Mouse (Mus musculus) cerebellum, postnatal 36 days (tissue): ENCODE measurements at regions not wholly inside any gene's neighbourhood (a gene's known extent, or its start where the extent isn't known, plus 50 kb on each side); places are given as distances from the start of the nearest gene placed in this dataset.
A peak's percentile ranks its signal among the peaks of the same experiment; 100 is the strongest.
"Not testable (repeated sequence)": the region's sequence is repeated elsewhere in the genome, so short reads cannot be mapped to it uniquely, and the experiment has no call there.

Experiments
- DNase-seq, 2 experiments: peaks; one replicate each; pipeline ENCODE4 v3.0.0; 2021 to 2022; ENCODE audit warnings: mixed read lengths in 2 of 2

DNA sequence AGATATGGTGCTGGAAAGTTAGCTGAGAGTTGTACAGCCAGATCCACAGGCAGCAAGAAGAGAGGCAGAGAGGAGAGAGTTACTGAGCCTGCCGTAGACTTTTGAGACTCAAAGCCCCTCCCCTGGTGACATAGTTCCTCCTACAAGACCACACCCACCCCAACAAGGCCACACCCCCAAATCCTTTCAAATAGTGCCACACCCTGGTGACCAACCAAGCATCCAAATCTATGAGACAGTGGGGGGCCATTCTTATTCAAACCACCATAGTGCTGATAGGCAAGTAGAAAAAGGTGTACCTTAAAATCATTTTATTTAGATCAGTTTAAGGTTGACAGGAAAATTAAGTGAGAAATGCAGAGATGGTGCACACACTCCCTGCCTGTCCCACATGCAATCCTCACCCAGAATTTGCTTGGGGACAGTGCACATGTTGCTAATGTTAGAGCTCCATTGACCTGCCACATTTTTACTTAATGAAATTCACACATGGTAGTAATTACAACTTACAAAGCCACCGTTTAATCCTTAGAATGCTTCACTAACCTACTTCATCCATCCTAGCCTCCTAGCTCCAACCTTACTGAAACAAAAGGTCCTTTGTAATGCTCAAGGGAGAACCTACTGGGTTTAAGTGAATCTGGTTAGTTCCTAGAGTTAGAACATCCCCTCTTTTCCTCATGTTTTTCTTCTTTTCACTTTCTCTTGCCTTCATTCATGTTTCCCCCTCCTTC lies 86.5 kb downstream of the Phlda1 start:
- DNase-seq: no peak

DNA sequence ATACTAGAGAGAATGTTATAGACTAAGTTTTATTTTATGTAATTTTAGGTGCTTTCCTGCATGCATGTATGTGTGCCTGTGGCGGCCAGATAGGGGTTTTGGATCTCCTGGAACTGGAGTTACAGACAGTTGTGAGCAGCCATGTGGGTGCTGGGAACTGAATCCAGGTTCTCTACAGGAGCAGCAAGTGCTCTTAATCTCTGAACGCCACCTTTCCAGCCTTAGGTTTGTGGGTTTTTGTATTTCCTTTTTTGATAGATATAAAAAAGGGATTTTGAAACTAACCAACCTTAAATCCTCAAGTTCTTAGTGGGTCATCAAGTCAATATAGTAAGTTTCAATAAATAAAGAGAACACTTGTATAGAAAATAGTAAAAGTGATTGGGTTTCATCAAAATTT lies 87.2 kb downstream of the Phlda1 start:
- DNase-seq: no peak

DNA sequence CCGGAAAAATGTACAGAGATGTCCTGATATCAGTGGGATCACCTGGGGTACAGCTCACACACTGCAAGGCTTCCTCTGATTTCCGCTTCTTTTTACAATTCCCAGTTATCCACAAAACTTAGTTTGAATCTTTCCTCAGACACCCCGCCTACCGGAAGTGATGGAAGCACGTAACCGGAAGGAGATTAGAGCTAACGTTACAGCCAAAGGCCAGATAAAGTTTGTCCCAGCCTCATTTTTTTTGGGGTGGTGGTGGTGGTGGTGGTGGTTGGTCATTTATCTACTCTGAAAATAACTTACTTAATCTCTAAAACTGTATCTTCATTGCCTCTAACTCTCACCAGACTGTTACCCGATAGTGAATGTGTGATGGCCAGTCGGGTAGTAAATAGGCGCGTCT lies 88.1 kb downstream of the Phlda1 start:
- DNase-seq: no peak

DNA sequence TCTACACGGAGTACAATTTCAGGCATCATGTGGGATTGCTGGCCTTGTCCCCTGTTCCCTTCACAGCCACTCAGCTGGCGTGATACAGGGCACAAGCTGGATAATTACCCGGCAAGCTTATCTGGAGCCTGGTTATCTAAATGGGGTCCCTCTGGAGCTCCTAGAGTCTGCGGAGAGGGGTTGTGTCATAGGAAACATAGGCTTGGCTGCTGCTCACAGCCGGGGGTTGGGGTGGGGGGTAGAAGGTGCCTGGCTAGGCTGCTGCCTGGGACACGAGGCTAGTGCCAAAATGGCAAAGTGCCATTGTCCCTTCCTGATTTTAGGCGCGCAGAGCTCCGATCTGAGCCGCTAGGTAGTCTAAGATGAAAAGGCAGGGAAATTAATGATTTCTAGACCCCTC lies 88.6 kb downstream of the Phlda1 start:
- no peak for DNase-seq

DNA sequence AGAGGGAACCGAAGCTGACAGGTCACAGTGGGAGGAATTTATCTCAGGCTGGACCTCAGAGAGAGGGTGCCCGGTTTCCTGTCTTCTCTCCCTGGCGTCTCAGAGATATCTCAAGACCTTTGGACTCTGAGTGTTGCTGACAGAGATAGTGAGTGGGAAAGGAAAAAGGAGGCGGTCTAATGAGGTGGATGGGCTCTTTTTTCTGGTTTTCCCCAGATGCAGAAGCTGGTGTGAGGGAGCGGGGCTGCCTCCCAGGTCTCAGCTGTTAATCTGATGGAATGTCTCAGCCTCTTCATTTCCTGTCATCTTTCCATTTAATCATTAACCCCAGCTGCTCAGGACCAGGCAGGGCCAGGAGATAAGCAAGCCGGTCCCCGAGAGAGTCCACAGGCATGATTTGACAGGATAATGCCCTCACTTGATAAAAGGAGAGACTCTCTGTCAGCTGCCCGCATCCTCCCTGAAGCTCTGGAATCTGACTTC lies 89.5 kb downstream of the Phlda1 start:
- no peak for DNase-seq

DNA sequence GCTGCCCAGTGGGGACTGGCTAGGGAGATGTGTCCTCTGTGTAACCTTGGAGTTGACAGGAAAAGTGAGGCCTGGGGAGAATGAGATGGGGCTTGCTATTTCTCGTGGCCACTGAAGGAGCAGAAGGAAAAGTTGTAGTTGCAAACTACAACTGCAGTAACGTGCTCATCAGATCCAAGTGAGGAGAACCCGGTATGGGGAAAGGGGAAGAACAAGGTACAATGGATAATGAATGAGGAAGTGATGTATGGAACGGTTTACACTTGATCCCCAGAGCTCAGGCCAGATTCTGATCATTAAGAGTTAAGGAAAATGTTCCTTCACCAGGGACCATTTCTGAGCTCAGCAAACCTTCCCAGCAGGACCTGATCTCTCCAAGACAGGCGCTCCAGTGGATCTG lies 92.6 kb downstream of the Phlda1 start:
- no peak for DNase-seq

DNA sequence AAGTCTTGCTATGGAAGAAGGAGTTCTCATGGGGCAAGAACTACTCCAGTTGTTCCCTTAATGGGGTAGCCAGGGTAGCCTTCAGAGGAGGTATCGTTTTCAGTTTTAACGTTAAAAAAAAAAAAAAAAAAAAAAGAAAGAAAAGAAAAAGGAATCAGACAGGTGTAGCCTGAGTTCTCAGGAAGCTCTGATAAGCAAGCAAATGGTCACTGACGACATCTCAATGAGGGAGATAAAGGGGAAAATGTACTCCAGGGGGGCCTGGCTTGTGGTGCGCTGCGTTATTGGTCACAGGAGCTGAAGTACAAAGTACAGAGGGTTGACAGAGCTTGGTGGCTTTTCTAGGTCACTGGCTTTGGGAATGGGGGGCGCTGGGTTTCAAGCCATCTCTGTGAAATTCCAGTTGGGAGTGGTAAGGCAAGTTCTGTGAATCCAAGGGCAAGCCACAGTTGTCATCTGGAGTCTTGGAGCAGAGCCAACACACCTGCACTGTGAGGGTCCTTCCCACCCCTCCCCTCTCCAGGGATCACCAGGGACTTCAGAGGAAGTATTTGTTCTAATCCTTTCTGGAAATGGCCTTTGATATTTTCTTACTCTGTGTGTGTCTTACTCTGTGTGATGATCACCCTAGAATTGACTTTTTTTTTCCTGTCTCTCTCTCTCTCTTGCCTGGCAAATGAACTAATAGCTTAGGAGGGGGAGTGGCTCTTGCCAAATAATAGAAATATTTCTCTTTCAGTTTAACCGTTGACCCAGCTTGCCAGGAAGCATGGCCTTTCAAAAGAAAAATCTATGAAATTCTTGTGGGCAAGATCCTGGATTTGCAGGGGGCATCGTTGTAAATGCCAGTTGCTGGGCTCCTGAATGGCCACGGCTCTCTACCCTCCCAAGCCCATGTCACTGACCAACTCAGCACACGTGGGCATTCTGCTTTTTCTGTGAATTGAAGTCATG lies 93.5 kb downstream of the Phlda1 start:
- DNase-seq: no peak

DNA sequence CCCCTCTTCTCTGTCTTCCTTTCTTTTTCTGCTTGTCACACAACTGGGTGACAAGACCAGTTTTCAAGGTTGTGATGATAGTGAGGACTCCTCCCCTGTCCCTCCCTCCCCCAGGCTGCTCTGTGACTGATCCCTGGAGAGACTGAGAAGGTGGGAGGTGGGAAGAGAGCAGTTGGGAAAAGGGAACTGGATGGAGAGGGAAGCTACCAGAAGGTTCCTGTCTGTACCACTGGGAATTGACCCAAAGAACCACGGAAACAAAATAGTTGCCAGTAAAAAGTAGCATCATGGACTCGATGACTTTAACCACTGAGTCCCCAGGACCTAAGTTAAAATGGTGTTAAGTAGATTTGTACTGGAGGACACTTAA lies 94.2 kb downstream of the Phlda1 start:
- DNase-seq: no peak

DNA sequence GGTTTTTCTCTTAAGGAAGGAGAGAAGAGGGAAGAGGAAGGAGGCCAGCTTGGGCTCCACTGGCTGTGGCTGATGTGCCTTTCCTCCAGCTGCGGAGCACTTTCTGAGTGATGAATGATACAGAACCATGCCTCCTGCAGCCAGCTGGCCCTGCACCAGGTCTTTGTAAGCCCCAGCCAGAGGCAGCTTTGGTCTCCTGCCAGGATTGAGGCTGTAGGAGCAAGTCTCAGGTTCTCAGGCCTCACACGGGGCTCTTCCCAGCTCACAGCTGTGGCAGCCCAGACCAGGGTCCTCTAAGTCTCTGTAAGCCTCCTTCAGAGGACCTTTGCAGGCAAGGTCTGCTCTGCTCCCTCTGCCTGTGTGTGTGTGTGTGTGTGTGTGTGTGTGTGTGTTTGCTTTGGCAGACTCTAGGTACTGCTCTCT lies 94.6 kb downstream of the Phlda1 start:
- peak; percentile 18 to 27 for DNase-seq

DNA sequence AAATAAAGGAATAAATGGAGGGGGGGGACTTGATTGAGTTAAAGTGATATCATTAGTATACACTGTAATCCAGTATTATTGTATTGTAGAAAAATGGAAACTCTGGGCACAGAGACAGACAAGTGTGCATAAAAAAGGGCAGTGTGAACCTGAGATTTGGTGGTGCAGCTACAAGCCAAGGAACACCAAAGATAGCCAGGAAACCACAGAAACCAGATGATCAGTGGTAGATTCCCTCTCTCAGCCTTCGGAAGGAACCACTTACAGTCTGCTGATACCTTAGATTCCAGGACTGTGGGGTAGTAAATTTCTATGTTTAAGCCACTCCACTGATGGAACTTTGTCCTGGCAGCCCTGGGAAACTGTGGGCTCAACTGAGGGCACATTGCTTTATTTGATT lies 97.1 kb downstream of the Phlda1 start:
- DNase-seq: no peak

DNA sequence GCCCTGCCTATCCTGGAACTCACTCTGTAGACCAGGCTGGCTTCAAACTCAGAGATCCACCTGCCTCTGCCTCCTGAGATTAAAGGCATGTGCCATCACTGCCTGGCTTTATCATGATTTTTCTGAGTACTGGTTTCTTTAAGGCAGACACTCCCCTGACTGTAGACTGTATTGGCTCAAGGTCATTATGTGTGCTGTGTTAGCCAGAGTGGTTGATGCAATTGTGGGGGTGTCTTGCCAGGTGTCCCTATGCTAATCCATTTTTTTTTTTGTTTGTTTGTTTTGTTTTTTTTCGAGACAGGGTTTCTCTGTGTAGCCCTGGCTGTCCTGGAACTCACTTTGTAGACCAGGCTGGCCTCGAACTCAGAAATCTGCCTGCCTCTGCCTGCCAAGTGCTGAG lies 101.3 kb downstream of the Phlda1 start:
- not testable (repeated sequence) for DNase-seq

DNA sequence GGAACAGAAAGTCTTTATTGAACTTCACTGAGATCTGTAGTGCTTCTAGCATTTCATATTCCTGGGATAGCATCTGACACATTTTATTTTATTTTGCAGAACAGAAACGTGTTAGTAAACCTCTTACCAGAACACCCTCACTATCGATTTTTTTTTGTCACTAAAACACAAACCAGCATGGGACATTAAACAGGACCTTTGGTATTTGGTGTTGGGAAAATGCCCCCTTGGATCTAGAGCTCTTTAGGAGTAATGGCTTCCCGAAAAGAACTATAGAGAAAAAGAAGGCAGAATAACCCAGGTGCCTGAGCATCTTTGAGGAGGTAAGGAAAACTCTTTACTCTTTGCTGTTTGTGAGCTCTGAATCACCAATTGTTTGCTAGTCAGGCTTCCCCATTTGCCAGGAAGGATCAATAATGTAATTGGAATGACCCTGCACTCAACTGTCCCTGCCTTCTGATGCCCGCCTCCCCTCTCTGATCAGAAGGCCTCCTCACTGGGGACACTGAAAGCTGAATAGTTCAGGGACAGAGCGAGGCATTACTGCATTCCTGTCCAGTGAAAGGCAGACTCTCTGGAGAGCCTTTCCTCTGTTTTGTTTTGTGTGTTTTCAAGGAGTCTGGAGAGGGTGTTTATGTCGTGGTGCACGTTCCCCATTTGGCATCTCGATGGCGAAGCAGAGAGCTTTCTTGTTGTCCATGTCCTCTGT lies 102.5 kb downstream of the Phlda1 start:
- no peak for DNase-seq

DNA sequence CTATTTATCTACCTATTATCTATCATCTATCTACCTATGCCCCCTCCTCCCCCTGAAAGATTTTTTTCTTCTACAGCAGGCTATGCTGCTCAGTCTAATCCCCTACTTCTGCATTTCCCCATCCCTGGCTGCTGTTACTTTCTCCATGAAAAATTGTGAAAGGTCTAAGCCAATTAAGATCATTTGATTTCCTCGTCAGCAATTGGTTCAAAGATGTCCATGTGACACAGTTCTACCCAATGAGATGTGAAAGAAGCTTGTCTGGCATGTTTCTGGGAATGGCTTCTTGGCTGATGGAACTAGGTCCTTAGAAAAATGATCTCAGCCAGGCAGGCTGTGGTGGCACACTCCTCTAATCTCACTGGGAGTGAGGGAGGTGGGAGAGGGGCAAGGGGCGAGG lies 103.8 kb downstream of the Phlda1 start:
- no peak for DNase-seq

DNA sequence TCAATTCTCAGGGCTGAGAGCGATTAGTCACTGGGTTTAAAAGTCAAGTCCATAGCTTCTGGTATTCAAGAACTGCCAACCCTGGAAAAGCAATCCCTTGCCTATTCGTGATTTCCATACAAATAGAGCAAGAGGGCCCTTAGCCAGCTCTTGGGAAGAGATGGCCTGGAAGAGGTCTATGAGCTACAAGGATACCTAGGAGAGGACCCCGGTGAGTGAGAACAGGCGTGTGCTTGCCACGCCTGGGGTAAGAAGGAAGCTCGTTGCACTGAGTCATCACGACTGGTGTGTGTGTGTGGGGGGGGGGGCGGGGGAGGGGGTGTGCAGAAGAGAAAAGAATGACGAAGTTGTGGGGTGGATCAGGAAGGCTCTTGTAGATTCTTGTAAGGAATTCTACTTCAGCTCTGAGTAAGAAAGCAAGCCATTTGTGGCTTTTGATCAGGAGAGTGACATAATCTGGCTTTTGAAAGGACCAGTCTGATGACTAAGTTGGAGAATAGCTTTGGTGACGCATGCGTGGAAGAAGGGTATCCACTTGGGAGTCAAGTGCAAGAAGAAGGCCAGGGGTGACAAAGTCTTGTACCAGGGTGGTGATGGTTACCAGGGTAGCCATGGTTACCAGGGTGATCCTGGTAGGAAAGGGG lies 113.7 kb downstream of the Phlda1 start:
- DNase-seq: no peak

DNA sequence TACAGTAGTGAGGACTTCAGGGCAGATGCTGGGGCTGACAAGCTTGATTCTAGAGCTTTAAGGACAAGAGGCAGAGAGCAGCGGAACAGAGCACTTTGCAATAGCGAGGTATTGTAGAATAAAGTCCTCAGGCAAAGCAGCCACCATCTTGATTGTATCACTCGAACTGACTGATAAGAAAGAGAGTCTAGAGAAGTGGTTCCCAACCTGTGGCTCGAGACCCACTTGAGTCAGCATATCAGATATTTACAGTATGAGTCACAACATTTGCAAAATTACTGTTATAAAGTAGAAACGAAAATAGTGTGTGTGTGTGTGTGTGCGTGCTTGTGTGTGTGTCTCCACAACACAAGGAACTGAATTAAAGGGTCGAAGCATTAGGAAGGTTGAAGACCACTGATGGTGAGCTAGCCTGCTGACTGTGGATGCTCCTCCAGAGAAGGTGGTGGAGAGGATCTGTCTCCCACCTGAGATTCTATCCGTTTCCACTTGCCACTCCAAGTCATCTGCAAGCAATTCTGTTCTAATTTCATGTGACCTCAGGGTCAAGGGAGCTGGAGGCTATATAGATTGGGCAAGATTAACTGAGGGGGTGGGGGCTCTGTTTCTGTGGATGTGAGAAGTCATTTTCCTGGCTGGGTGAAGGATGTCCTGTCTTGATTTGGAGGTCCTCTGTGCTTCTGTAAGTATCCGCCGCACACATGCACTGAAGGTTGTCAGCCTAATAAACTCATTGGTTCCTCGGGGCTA lies 115.0 kb downstream of the Phlda1 start:
- DNase-seq: no peak

DNA sequence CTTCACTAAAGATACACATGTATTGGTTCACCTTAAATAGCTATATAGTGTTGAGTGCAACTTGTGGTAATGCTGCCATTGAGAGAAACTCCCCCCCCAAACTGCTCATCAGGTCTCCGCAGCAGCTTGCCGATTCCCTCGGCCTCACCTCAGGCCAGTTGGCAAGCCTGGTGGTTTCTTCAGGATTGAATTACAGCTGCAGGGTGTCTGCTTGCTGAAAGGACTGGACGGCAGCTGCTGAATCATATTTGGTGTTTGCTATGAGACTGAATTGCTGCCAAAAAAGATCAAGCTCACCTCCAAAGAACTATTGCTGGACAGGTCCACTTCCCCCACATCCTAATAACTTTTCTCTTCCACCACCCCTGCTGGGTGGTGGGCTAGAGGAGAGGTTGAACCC lies 116.7 kb downstream of the Phlda1 start:
- DNase-seq: no peak

DNA sequence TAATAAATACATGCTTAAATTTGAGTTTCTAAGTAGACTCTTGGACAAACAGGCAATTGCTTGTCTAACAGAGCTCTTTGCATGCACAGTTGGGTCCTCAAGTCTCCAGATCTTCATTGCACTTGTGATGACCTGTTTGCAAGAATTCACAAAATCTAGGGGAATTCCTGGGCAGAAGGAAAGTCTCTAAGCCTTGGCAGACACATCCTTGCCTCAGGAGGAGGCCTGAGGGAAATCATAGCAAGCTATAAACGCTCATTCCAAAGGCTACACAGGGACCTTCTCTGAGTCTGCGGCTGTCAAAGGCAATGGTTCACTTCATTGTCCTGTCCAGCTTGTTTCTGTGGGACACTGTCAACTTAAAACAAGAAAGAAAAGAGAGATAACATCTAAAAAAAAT lies 117.9 kb downstream of the Phlda1 start:
- no peak for DNase-seq

DNA sequence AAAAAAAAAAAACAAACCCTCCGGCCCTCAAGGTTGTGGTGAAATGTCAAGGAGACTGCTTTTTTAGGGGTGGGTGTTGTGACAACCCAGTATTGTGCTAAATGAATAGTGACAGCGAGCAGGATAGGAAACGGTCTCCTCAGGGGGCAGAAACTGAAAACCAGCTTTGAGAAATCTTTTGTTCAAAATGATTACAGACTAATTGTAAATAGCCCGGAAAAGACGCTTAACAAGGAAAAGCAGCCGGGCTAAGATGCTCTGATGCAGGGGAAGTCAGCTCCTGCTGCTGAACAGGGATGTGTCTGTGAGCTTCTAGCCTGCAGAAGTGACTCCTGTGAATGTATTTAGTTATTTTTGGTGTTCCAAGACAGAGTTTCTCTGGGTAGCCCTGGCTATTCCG lies 118.5 kb downstream of the Phlda1 start:
- no peak for DNase-seq

DNA sequence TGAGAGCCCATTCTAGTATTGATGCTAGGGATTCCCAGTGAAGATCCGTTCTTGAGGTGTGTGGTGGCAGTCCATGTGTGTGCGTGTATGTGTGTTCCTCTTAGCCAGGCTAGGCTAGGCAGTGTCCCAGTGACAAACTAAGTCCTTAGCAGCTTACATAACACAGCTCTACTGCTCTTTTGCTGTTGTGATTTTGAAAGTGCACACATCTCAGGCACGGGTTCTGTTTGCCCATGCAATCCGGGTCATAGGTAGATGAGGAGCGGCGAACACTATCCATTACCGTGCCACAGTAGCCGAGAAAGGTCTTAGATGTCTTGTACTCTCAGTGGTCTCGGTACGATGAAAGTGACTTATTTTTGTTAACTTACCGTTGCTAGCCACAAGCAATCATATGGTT lies 119.5 kb downstream of the Phlda1 start:
- DNase-seq: no peak

DNA sequence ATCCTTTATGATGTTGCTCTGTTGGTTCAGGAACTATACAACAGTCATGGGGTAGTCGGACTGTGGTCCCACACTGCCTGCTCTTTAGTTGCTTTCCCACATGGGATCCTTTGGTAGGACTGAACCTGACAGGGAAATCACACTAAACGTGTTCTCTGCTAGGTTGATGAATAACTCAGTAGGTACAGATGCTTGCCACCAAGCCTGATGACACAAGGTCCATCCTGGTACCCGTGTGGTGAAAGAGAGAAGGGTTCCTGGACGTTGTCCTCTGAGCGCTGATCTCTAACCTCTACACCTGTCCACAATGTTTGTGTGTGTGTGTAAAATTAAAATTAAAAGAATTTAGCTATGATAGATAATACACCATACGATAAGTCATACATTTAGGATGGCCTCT lies 119.9 kb downstream of the Phlda1 start:
- no peak for DNase-seq

DNA sequence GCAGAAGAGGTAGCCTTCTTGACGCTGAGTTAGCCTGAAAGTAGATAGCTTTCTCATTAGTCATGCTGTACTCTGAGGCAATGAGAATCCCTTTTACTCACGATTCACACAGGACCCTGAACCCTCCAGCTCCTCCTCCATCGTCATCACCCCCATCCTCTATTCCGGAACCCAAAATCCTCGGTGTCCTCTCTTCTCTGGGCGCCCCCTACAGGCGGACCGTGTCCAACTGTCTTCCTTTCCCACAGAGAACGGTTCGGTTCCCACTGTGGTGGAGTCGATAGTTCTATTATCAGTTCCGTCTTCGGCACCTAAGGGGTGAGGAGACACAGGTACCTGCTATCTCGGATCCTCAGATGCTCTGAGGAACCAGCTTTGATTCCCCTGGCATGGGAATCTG lies 130.2 kb downstream of the Phlda1 start:
- no peak for DNase-seq

DNA sequence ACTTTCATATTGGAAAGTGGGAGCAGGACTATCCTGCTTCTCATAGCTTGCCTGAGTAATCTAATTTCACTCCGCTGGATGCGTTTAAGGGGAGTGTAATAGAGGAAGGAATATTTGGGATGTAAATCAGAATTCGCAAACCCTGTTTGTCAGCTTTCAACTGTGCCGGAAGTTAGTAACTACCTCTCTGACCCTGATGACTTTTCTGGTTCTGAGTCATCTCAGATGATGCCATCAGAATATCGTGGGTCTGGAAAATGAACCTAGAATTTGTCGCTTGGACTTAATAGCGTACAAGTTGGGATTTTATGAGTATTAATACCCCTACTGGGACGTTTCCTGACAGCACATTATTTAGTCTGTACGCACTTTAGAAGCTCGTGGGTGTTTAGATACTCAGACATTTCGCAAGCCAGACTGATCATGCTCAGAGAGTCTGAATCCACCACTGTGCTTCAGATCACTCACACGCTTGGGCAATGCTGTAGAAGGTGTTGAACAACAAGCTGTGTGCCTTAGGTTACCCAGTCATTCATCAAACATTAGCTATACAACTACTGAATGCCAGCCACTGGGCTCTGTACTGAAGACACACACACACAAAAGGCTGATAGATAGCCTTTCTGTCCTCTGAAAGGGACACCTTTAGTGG lies 131.1 kb downstream of the Phlda1 start:
- no peak for DNase-seq
